Mouse (Mus musculus) induced T-regulatory cell, adult 2 months (primary cell): ENCODE results near the gene Arpp21.
"Not testable (repeated sequence)": the region's sequence is repeated elsewhere in the genome, so short reads cannot be mapped to it uniquely, and the experiment has no call there.

Source experiments
- DNase-seq: peaks from one replicate; pipeline ENCODE4 v3.0.0-alpha.2; 2012; ENCODE audit warnings: low read depth

Gene Arpp21

GRCm38 (mm10) chr9:112100841-112101595 lies 134.7 kb downstream of the Arpp21 start:
- DNase-seq: peak; percentile 22

- no peak for DNase-seq
These were observed 137.5 kb downstream of the Arpp21 start for GRCm38 (mm10) chr9:112098267-112098666.

GRCm38 (mm10) chr9:112095708-112096107 lies 140.0 kb downstream of the Arpp21 start:
- DNase-seq: no peak

- DNase-seq: no peak
These were observed 140.5 kb downstream of the Arpp21 start for GRCm38 (mm10) chr9:112095198-112095597.

- DNase-seq: no peak
These were observed 156.8 kb downstream of the Arpp21 start for GRCm38 (mm10) chr9:112078903-112079302.

GRCm38 (mm10) chr9:112078453-112078852 lies 157.3 kb downstream of the Arpp21 start:
- DNase-seq: no peak

- no peak for DNase-seq
These were observed 160.5 kb downstream of the Arpp21 start for GRCm38 (mm10) chr9:112075273-112075672.

- DNase-seq: no peak
These were observed 160.9 kb downstream of the Arpp21 start for GRCm38 (mm10) chr9:112074872-112075271.

GRCm38 (mm10) chr9:112071368-112071767 lies 164.4 kb downstream of the Arpp21 start:
- DNase-seq: no peak

- no peak for DNase-seq
These were observed 164.8 kb downstream of the Arpp21 start for GRCm38 (mm10) chr9:112070961-112071360.

GRCm38 (mm10) chr9:112068250-112068649 lies 167.5 kb downstream of the Arpp21 start:
- no peak for DNase-seq

GRCm38 (mm10) chr9:112060696-112061425 lies 174.9 kb downstream of the Arpp21 start:
- no peak for DNase-seq

- no peak for DNase-seq
These were observed 180.8 kb downstream of the Arpp21 start for GRCm38 (mm10) chr9:112054807-112055381.

- no peak for DNase-seq
These were observed 187.8 kb downstream of the Arpp21 start for GRCm38 (mm10) chr9:112047903-112048467.

GRCm38 (mm10) chr9:112040566-112040965 lies 195.2 kb downstream of the Arpp21 start:
- DNase-seq: no peak

GRCm38 (mm10) chr9:112037732-112038131 lies 198.0 kb downstream of the Arpp21 start:
- DNase-seq: no peak

GRCm38 (mm10) chr9:112033840-112034239 lies 201.9 kb downstream of the Arpp21 start:
- DNase-seq: not testable (repeated sequence)

- DNase-seq: no peak
These were observed 203.6 kb downstream of the Arpp21 start for GRCm38 (mm10) chr9:112032169-112032568.

GRCm38 (mm10) chr9:112023562-112024015 lies 212.1 kb downstream of the Arpp21 start:
- DNase-seq: no peak

GRCm38 (mm10) chr9:112023111-112023510 lies 212.6 kb downstream of the Arpp21 start:
- no peak for DNase-seq
